Mouse (Mus musculus) E14TG2a.4 (cell line): ENCODE data around the gene Lrrc8d.

Source experiments
- CTCF ChIP-seq: conservative IDR thresholded peaks from 2 replicates; pipeline ENCODE4 v1.5.1; 2014; ENCODE audit warnings: low read length
- NANOG ChIP-seq: IDR thresholded peaks from 2 replicates; pipeline ENCODE4 v1.6.1; 2014; ENCODE audit warnings: borderline replicate concordance, low read length, mixed read lengths
- POU5F1 ChIP-seq: IDR thresholded peaks from 2 replicates; pipeline ENCODE4 v1.6.1; 2014; ENCODE audit warnings: low read length, borderline replicate concordance

DNA sequence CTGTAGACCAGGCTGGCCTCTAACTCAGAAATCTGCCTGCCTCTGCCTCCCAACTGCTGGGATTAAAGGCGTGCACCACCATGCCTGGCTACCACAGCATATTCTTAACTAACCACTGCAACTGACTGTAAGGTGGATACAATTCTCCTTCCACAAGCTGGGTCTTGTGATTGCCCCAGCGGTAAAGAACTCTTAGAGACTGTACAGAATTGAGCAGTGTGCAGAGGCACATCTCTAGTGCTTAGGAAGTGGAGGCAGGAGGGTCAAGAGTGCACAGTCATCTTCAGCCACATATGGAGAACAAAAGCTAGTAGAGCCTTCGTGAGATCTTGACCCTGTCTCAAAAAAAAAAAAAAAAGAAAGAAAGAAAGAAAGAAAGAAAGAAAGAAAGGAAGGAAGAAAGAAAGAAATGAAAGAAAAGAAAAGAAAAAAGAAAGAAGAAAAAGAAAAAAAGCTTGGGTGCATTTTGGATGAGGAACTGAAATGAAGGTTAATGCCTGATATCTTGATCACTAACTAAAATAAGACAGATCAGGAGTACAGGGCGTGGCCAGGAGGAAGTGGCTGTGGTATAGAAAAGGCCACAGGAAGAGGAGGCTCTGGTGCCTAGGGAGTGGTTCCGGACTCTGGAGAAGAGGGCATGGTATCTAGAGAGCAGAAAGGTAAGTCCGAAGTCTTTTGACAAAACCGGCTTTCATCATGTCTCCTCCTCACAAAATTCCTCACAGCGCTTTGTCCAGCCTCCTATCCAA is 48.9 kb upstream of the Lrrc8d start:
- TF ChIP-seq NANOG (no peak), CTCF (no peak), POU5F1 (no peak)
